Mouse (Mus musculus) kidney, postnatal 4 days (tissue): ENCODE measurements at regions not wholly inside any gene's neighbourhood (a gene's known extent, or its start where the extent isn't known, plus 50 kb on each side); places are given as distances from the start of the nearest gene placed in this dataset.
A peak's percentile ranks its signal among the peaks of the same experiment; 100 is the strongest.

Source experiments
- DNase-seq, 2 experiments: peaks; one replicate each; pipeline ENCODE4 v3.0.0; 2021; ENCODE audit warnings: mixed read lengths in 2 of 2

DNA sequence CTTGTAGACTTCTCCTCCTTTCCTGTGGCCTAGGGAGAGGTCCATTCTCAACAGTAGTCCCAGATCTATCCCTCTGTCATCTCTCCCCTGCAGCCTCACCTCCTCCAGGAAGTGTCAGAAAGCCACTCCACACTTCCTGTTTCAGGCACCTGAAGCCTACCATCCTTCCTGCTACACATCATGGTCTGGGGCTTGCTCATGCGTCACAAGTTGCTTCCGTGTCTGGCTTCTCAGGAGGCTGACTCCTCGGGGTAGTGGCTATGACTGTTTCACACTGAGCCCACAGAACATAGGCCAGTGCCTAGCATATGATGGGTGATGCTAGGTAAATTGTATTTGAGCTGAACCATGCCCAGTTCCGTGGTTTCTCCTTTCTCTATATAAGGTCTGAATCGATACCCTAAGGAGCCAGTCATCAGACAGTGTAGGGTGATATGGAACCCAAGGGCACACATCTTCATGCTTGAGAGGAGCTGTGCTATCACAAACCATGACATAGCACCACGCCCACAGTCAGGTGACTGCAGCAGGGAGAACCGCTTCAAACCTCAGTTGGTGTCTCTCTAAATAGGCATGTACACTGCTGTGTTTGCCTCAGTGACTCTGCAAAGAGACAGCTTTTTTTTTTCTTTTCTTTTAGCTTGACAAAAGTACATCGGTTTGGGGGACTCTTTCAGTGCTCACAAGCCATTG is 272.2 kb downstream of the Sec61b start:
- DNase-seq, result no peak

GRCm38 (mm10) chr4:47772230-47772920 is 272.6 kb upstream of the Nr4a3 start:
- DNase-seq, result no peak

GRCm38 (mm10) chr4:47774664-47775063 is 270.3 kb upstream of the Nr4a3 start:
- DNase-seq, result no peak

- DNase-seq, result no peak
Measured at GRCm38 (mm10) chr4:47781039-47781438, 263.9 kb upstream of the Nr4a3 start.

- DNase-seq, result no peak
Measured at GRCm38 (mm10) chr4:47796977-47797376, 248.0 kb upstream of the Nr4a3 start.

GRCm38 (mm10) chr4:47799165-47799564 is 245.8 kb upstream of the Nr4a3 start:
- no peak for DNase-seq

- DNase-seq, result no peak
Measured at GRCm38 (mm10) chr4:47803111-47803510, 241.8 kb upstream of the Nr4a3 start.

DNA sequence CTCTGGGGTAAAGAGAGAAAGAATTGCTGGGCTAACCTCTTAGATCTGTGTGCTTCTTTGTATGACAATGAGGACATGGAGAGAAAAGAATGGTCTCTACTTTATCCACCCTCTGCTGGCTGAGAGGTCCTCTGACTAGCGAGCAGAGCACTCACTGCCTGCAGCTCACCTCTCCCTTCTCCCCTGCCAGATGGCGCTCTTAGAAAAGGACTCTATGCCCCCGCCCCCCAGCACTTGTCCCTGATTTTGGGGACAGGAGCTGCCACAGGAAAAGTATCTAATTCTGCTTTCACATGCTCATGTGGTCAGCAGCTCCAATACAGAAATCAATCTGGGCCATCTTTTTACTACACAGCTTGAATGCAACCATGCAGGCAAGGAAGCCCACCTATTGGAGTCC is 237.1 kb upstream of the Nr4a3 start:
- peak; percentile 3 for DNase-seq

GRCm38 (mm10) chr4:47814030-47814429 is 230.9 kb upstream of the Nr4a3 start:
- no peak for DNase-seq

- DNase-seq, result no peak
Measured at GRCm38 (mm10) chr4:47818371-47819159, 226.4 kb upstream of the Nr4a3 start.

DNA sequence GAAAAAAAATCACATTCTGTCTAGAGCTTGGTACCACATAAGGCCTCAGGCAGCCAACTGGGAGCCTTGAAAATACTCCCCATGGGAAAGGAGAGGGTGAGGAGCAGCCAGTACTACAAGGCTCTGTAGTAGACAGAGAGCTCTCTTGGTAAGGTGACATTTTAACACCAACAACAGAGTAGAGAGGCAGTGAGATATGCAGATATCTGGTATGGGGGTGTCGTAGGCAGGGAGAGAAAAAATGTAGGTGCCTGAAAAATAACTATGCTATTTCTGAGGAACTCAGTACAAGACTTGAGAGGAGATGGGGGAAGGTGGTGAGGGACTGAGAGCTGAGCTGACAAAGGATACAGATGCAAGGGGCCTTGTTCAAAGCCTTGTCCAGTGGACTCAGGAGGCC is 224.4 kb upstream of the Nr4a3 start:
- DNase-seq, result no peak

GRCm38 (mm10) chr4:47823299-47823698 is 221.7 kb upstream of the Nr4a3 start:
- DNase-seq, result no peak

DNA sequence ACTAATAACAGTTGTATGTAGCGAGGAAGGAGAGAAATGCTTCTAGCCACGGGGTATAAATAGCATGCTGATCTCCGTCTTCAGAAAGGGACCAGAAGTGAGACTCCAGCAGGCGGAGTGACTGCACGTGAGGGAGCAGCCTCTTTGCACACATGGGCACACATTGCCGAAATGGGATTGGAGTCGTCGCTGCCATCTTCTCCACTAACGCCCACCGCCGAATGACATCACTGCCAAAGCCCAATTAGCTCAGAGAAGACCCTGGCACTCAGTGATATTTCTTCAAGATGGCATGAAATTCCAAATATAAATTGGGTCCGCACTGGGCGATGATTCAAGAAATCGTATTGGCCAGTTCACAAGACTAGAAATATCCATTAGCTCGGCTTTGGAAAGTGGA is 220.9 kb upstream of the Nr4a3 start:
- no peak for DNase-seq

DNA sequence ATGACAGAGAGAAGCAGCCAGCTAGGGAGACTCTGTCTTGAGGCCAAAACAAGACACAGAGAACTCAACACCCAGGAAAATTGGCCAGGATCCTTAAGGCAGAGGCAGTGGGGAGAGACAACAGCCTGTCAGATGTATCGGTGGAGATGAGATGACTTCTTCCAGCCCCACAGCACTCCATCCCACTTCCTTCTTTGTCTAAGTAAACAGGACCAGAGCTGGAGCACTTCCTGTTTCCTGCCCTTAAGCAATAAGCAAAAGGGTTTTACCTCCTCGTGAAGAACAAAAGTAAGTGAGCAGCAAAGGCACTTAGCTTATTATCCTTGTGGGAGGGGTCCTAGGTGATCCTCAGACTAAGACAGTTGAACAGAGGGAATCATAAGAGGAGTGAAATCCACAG is 212.0 kb upstream of the Nr4a3 start:
- DNase-seq, result no peak

- no peak for DNase-seq
Measured at GRCm38 (mm10) chr4:47838411-47838810, 206.5 kb upstream of the Nr4a3 start.

- no peak for DNase-seq
Measured at GRCm38 (mm10) chr4:47842128-47842656, 202.8 kb upstream of the Nr4a3 start.

DNA sequence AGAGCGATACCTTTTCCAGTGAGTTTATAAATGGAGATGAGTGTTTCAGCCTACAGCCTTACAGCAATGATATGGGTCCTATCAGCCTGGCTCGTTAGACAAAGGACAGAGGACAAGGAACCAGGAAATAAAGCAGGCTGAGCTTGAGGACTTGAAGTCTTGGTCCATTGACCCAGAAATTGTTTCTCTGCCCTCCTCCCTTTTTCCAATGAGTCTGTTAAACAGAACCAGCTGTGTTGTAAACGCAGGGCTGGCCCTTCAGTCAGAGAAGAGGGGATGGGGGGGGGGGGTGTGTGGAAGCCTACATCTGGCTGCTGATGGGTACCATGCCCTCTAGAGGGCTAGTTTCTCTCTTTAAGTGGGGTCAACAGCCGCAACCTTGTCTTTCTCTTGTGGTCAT is 199.7 kb upstream of the Nr4a3 start:
- peak in 1 of 2 experiments; percentile 5 for DNase-seq

GRCm38 (mm10) chr4:47846389-47847318 is 198.3 kb upstream of the Nr4a3 start:
- DNase-seq, result peak; percentile 11 to 20

- DNase-seq, result no peak
Measured at GRCm38 (mm10) chr4:47861151-47861550, 183.8 kb upstream of the Nr4a3 start.

GRCm38 (mm10) chr4:47870010-47870637 is 174.8 kb upstream of the Nr4a3 start:
- DNase-seq, result no peak

- DNase-seq, result no peak
Measured at GRCm38 (mm10) chr4:47870638-47871019, 174.3 kb upstream of the Nr4a3 start.

- no peak for DNase-seq
Measured at GRCm38 (mm10) chr4:47881560-47881959, 163.4 kb upstream of the Nr4a3 start.
